Mouse (Mus musculus): ENCODE measurements around the gene Gle1. TPM values are rescaled to one million over a fixed set of nuclear protein-coding genes. Genes with fewer than 3 reads are reported as not detected.
"Not testable (repeated sequence)": the region's sequence is repeated elsewhere in the genome, so short reads cannot be mapped to it uniquely, and the experiment has no call there.

The Gle1 gene
- 72.5 and 76.2 TPM in 2 replicates for polyA plus RNA-seq (2016; fragmentation: Nextera tagmentation; extraction: Ambion mirVana)

GRCm38 (mm10) chr2:29934906-29935599, at the start of gene Gle1:
Gene Gle1 (plus strand): TSS chr2:29935426.
- Histone ChIP-seq H3K36me3 (peaks cover 42% of the 10 kb centered on the region), H3K27ac (peak within 1 kb of the TSS; percentile 83), H3K27me3 (no peaks in the 10 kb centered on the region), H3K4me2 (peak within 1 kb of the TSS; percentile 74), H3K4me3 (replicated peaks) (peak within 1 kb of the TSS; percentile 71), H3K4me1 (replicated peaks) (peaks cover 6% of the 10 kb centered on the region), H3K9ac (replicated peaks) (peak within 1 kb of the TSS; percentile 59), H3K9me3 (no peaks in the 10 kb centered on the region)
- 4% methylated on average over 44 of the region's 44 CpGs for WGBS
- peak; percentile 89 for ATAC-seq (ENCODE audit: insufficient number of reproducible peaks, insufficient read depth, low FRiP score, low TSS enrichment, low read depth)

GRCm38 (mm10) chr2:29886659-29887292, 48.5 kb upstream of the Gle1 start:
- H3K4me2 ChIP-seq; H3K27me3 ChIP-seq; ATAC-seq (ENCODE audit: insufficient number of reproducible peaks, insufficient read depth, low FRiP score, low TSS enrichment, low read depth); H3K9me3 ChIP-seq; H3K9ac ChIP-seq (replicated peaks); H3K4me3 ChIP-seq (replicated peaks); H3K27ac ChIP-seq; H3K36me3 ChIP-seq: not testable (repeated sequence)
- 84% methylated on average over 9 of the region's 9 CpGs for WGBS
- peaks cover 13% of the 10 kb centered on the region for H3K4me1 ChIP-seq (replicated peaks)

GRCm38 (mm10) chr2:29889066-29889944, 45.9 kb upstream of the Gle1 start, which contains the start of gene Odf2:
Gene Odf2 (plus strand): TSS chr2:29889221.
- peak; percentile 87 for ATAC-seq (ENCODE audit: insufficient number of reproducible peaks, insufficient read depth, low FRiP score, low TSS enrichment, low read depth)

GRCm38 (mm10) chr2:29889991-29890833, 45.0 kb upstream of the Gle1 start:
- under 1% methylated on average over 57 of the region's 61 CpGs for WGBS
- Histone ChIP-seq H3K4me1 (replicated peaks) (peaks cover 13% of the 10 kb centered on the region), H3K27me3 (no peaks in the 10 kb centered on the region), H3K9me3 (no peaks in the 10 kb centered on the region), H3K36me3 (peaks cover 37% of the 10 kb centered on the region), H3K27ac (peak overlapping the region; percentile 89), H3K4me3 (replicated peaks) (peak overlapping the region; percentile 100), H3K9ac (replicated peaks) (peak overlapping the region; percentile 92), H3K4me2 (peak overlapping the region; percentile 97)
- peak; percentile 78 for ATAC-seq (ENCODE audit: insufficient number of reproducible peaks, insufficient read depth, low FRiP score, low TSS enrichment, low read depth)

More at GRCm38 (mm10) chr2:29889066-29889944, 45.9 kb upstream of the Gle1 start, which contains the start of gene Odf2:
- peaks cover 28% of the 10 kb centered on the region for H3K36me3 ChIP-seq
- peak within 1 kb of the TSS; percentile 97 for H3K4me2 ChIP-seq
- no peaks in the 10 kb centered on the region for H3K9me3 ChIP-seq
- 1% methylated on average over 69 of the region's 70 CpGs for WGBS
- H3K9ac ChIP-seq (replicated peaks) = peak within 1 kb of the TSS; percentile 92
- peaks cover 13% of the 10 kb centered on the region for H3K4me1 ChIP-seq (replicated peaks)
- peak within 1 kb of the TSS; percentile 100 for H3K4me3 ChIP-seq (replicated peaks)
- H3K27me3 ChIP-seq = no peaks in the 10 kb centered on the region
- H3K27ac ChIP-seq = peak within 1 kb of the TSS; percentile 89

- no peak overlapping the region for H3K9ac ChIP-seq (replicated peaks)
- 96% methylated on average over 6 of the region's 6 CpGs for WGBS
- H3K9me3 ChIP-seq = no peaks in the 10 kb centered on the region
- no peak for ATAC-seq (ENCODE audit: insufficient number of reproducible peaks, insufficient read depth, low FRiP score, low TSS enrichment, low read depth)
- H3K4me1 ChIP-seq (replicated peaks) = peaks cover 13% of the 10 kb centered on the region
- H3K36me3 ChIP-seq = peaks cover 52% of the 10 kb centered on the region
- H3K4me3 ChIP-seq (replicated peaks) = 0 out of 2 replicates have a peak overlapping the region, but pooled peaks have one; percentile 100
- H3K4me2 ChIP-seq = no peak overlapping the region
- no peaks in the 10 kb centered on the region for H3K27me3 ChIP-seq
- no peak overlapping the region for H3K27ac ChIP-seq
These were observed 43.5 kb upstream of the Gle1 start for GRCm38 (mm10) chr2:29891773-29892172.

GRCm38 (mm10) chr2:29896071-29896470, 39.2 kb upstream of the Gle1 start:
- Histone ChIP-seq H3K9me3 (no peaks in the 10 kb centered on the region), H3K27me3 (no peaks in the 10 kb centered on the region), H3K27ac (no peak overlapping the region), H3K36me3 (peaks cover 95% of the 10 kb centered on the region), H3K9ac (replicated peaks) (no peak overlapping the region), H3K4me3 (replicated peaks) (no peak overlapping the region), H3K4me2 (no peak overlapping the region), H3K4me1 (replicated peaks) (peaks cover 5% of the 10 kb centered on the region)
- 93% methylated on average over 1 of the region's 1 CpGs for WGBS
- no peak for ATAC-seq (ENCODE audit: insufficient number of reproducible peaks, insufficient read depth, low FRiP score, low TSS enrichment, low read depth)

- Histone ChIP-seq H3K27me3 (no peaks in the 10 kb centered on the region), H3K4me2 (no peak overlapping the region), H3K9ac (replicated peaks) (no peak overlapping the region), H3K36me3 (peaks cover 99% of the 10 kb centered on the region), H3K9me3 (no peaks in the 10 kb centered on the region), H3K4me1 (replicated peaks) (no peaks in the 10 kb centered on the region), H3K27ac (no peak overlapping the region), H3K4me3 (replicated peaks) (no peak overlapping the region)
- ATAC-seq (ENCODE audit: insufficient number of reproducible peaks, insufficient read depth, low FRiP score, low TSS enrichment, low read depth) = no peak
- 92% methylated on average over 2 of the region's 2 CpGs for WGBS
These were observed 37.9 kb upstream of the Gle1 start for GRCm38 (mm10) chr2:29897366-29897765.

GRCm38 (mm10) chr2:29898081-29898480, 37.1 kb upstream of the Gle1 start:
- ATAC-seq (ENCODE audit: insufficient number of reproducible peaks, insufficient read depth, low FRiP score, low TSS enrichment, low read depth) = no peak
- Histone ChIP-seq H3K36me3 (peaks cover 99% of the 10 kb centered on the region), H3K9ac (replicated peaks) (no peak overlapping the region), H3K9me3 (no peaks in the 10 kb centered on the region), H3K4me3 (replicated peaks) (no peak overlapping the region), H3K27ac (no peak overlapping the region), H3K4me1 (replicated peaks) (no peaks in the 10 kb centered on the region), H3K27me3 (no peaks in the 10 kb centered on the region), H3K4me2 (no peak overlapping the region)
- WGBS = 92% methylated on average over 1 of the region's 1 CpGs

- ATAC-seq (ENCODE audit: insufficient number of reproducible peaks, insufficient read depth, low FRiP score, low TSS enrichment, low read depth) = no peak
- Histone ChIP-seq H3K4me2 (no peak overlapping the region), H3K9me3 (no peaks in the 10 kb centered on the region), H3K27ac (no peak overlapping the region), H3K9ac (replicated peaks) (no peak overlapping the region), H3K36me3 (peaks cover 99% of the 10 kb centered on the region), H3K27me3 (no peaks in the 10 kb centered on the region), H3K4me1 (replicated peaks) (no peaks in the 10 kb centered on the region), H3K4me3 (replicated peaks) (no peak overlapping the region)
- 90% methylated on average over 10 of the region's 10 CpGs for WGBS
These were observed 33.0 kb upstream of the Gle1 start for GRCm38 (mm10) chr2:29902194-29902593.

- H3K9me3 ChIP-seq = not testable (repeated sequence)
These were observed 27.1 kb upstream of the Gle1 start for GRCm38 (mm10) chr2:29908171-29908570.

More at GRCm38 (mm10) chr2:29908171-29908570, 27.1 kb upstream of the Gle1 start:
- not testable (repeated sequence) for ATAC-seq (ENCODE audit: insufficient number of reproducible peaks, insufficient read depth, low FRiP score, low TSS enrichment, low read depth); H3K4me3 ChIP-seq (replicated peaks); H3K4me2 ChIP-seq; H3K4me1 ChIP-seq (replicated peaks); H3K27me3 ChIP-seq; H3K27ac ChIP-seq; H3K9ac ChIP-seq (replicated peaks)
- peaks cover 84% of the 10 kb centered on the region for H3K36me3 ChIP-seq
- WGBS = 85% methylated on average over 2 of the region's 2 CpGs

Data from limb, embryonic 12.5 days (tissue).